Mouse (Mus musculus) megakaryocyte, adult 5-6 weeks (primary cell): ENCODE results near the gene Mau2. TPM values are rescaled to one million over a fixed set of nuclear protein-coding genes. Genes with fewer than 3 reads are reported as not detected.
"Not testable (repeated sequence)": the region's sequence is repeated elsewhere in the genome, so short reads cannot be mapped to it uniquely, and the experiment has no call there.

ENCODE experiments used
- ATAC-seq: 2 replicates; pipeline ENCODE4 v1.8.0; 2016; ENCODE audit warnings: mild to moderate bottlenecking, inconsistent platforms; ENCODE audit not compliant: poor library complexity, severe bottlenecking
- total RNA-seq, 2 experiments: library from RNA; stranded (forward) in 1 of 2; stranded (reverse) in 1 of 2; fragments of 153-499, 151-499 nt in 1 of 2; fragments of 221-1000, 200-1000 nt in 1 of 2; gene quantifications; 2 replicates each; pipeline versions ENCODE4 v1.2.3 to v1.2.4; 2015 to 2017

Gene Mau2
- total RNA-seq (2015) (28.1 and 28.4 TPM in 2 replicates), total RNA-seq (2017) (28.1 and 33.8 TPM in 2 replicates)

DNA sequence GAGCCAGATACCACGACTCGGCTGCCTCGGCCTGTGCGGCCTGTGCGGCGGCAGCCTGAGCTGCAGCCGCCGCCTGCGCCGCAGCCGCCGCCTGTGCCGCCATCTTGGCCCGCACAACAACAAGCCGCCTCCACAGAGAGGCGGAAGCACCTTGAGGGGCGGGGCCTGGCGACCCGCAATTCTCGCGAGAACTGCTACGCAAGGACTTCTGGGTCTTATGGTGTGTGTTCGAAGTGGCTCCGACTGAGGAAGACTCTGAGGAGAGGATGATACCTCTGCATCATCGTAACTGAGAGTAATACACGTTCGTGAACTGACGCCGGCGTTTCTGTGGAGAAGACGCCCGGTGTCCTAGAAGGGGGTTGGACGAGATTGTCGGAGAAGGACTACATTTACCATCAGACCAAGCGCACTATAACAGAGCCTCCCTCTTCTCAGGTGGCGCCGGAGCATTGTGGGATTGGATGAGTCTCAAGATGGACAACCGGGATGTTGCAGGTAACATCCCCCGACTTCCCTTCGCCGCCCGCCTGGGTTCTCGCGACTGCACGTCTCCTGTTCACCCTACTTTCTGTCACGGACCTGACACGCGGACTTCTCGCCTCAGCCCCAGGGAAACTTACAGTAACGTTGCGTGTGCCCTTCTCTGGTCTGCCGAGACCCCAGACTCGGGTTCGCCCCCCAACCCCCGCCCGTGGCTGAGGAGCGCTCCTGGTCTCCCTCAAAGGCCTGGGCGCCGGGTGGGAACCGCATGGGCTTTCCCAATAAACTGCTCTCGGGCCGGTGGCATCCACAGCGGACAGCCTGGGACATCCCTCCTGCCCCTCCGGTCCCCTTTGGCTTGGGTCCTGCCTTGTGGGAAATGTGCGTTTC is at the start of gene Mau2, which contains the start of gene Sugp1:
TSS of gene Mau2 (minus strand) at position 152 of the 873 bp plus-strand sequence.
TSS of gene Sugp1 (plus strand) at position 231 of the 873 bp plus-strand sequence.
- peak; percentile 96 for ATAC-seq

DNA sequence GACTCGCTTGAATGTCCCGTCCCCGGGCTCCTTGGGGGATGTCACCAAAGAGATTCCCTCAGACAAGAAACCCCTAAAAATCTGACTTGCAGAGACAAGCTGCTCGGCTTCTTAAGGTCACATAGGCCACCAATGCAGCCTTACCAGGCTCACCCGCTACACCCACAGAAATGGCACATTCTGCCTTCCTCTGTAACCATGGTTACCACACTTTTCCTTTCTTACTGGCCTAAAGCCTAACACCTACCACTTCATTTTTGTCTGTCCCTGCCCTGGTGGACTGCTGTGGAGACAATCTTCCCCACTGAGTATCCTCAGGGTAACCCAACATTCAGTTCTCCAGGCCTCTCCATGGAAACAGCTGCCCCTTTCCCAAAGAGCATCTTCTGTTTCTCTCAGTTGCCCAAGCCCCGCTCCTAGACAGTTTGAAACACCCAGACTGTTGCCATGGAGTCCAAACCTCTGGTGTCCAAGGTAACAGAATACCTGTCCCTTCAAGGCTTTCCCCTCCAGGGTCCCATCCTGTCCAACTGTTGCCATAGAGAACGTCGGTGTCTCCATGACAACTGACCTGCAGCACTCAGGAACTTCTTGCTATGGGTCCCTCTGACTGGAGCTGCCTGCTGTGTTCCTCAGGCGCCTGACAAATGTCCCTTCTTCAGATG is 46.9 kb upstream of the Mau2 start:
- no peak for ATAC-seq

DNA sequence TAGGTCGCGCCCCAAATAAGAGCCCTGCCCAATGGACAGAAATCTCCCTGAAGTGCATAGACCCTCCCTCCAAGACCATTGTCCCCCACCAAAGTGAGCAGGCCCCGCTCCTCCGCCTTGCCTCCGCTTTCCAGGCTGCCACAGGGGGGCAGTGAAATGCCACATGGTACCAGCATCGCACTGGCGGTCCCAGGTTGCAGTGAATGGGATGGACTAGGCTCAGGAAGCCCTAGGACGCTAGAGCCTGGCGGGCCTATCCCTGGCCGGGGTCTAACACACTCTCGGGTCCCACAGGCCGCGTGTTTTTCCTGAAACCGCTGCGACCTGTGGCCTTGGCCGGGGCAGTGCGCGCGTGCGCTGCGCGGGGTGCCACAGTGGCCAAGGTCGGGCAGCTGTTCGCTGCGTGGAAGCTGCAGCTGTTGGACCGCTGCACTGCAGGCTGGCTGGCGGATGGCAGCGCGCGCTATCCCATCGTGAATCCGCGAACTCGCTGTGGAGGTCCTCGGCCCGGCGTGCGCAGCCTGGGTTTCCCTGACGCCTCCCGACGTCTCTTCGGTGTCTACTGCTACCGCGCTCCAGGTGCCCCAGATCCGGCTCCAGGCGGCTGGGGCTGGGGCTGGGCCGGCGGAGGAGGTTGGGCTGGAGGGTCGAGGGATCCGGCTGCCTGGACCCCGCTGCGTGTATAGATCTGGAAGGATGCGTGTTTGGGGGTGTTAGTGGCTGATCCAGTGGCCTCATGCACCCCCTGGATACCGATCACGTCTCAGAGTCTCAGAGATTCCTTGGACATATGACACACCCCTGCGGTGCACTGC is 45.5 kb upstream of the Mau2 start:
- ATAC-seq = no peak

DNA sequence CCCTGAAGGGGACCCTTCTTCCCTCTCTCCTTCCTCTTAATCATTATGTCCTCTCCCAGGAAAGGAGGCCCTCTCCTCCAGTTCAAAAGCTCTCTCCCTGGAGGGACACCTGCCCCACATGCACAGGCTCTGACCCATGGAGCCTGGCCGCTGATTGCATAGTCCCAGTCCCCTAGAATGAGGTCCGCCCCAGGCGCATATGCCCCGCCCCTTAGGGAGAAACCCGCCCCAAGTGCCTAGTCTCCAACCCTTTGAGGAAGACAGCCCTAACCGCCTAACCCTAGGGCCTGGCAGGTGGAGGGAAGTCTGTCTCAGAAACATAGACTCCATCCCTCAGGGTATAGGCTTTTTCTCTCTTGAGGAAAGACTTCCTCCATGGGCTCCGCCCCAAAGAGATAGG is 44.7 kb upstream of the Mau2 start:
- ATAC-seq = no peak

DNA sequence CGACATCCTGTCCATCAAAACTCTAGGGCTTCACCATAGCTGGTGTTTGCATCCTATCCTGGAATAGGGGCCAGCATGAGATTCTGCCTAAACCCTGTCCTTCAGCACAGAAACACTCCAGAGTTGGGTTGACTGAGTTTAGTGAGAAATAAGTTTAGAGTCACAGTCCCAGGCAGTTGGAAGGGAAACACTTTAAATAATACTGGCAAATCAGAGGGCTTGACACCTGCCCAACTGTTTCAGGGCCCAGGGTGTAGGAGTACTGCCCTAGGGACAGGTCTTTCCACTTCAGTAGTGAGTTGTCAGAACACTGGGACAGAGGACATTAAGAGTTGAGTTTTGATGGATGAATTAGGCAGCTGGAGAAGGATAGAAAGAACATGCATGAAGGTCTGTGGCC is 43.6 kb upstream of the Mau2 start:
- no peak for ATAC-seq

DNA sequence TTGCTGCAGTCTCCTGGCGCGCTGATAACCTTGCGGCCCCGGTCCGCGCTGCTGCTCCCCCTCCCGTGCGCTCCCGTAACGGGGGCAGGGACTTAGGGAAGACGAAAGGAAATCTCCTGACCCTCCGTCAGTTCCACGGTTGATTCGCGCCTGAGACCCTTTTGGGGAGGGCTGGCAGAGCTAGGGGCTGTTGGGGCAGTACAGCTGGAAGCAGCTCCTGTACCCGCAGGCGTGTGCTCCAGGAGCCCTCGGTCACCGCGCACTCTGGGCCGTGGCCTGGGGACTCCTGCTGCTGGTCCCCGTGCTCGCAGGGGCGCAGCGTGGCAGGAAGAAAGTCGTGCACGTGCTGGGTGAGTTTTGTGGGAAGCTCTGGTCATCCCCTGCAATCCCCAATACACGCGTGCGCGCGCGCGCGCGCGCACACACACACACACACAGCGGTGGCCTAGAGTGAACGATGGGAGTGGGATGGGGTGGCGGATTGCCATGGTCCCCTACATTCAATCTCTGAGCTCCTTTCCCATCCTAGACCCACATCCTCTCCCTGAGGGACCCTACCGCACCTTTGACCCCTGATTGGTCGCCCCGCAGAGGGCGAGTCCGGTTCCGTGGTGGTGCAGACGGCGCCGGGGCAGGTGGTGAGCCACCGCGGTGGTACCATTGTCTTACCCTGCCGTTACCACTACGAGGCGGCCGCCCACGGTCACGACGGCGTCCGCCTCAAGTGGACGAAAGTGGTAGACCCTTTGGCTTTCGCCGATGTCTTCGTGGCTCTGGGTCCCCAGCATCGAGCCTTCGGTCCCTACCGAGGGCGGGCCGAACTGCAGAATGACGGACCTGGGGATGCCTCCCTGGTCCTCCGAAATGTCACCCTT is 41.9 kb upstream of the Mau2 start:
- no peak for ATAC-seq

DNA sequence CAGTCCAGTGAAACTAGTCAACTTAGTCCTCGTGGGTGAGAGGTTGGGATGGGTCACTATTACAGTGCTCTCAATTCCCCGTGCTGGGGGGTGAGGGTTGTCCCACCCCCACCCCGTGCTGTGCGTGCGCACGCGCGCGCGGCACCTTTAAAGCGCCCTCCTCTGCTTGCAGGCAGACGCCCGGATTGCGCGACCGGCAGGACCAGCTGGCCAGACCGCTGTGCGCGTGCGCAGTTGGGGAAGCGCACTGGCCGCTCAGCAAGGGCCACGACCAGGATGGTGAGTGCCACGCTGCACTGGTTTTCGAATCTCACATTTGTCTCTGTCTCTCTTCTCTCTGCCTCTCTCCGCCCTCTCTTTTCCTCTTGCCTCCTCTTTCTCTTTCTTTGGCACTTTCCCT is 40.8 kb upstream of the Mau2 start, which contains the start of gene Hapln4:
TSS of gene Hapln4 (plus strand) at position 173 of the 400 bp plus-strand sequence.
- ATAC-seq = peak; percentile 60; the same call in 1 of the 2 replicates

GRCm38 (mm10) chr8:70081976-70082375 is 39.4 kb upstream of the Mau2 start:
- no peak for ATAC-seq

GRCm38 (mm10) chr8:70073682-70074081 is 31.1 kb upstream of the Mau2 start:
- ATAC-seq = peak; percentile 33; the same call in 1 of the 2 replicates

DNA sequence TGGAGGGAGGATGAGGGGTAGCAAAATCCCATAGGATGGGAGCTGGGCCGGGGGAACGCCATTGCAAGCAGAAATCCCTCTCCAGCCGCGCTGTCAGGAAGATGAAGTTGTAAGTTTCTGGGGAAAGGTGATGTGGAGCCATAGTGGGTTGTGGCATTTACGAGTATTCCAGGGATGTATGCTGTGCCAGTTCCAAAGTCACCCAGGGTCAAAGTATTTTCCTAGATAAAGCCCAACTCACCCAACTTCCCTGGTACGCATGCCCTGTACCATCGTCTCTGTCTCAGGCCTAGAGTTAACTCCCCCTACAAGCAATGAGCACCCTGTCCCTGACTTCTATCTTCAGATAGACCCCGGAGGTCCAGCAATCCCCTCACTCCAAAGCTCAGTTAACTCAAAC is 30.6 kb upstream of the Mau2 start:
- no peak for ATAC-seq

GRCm38 (mm10) chr8:70072441-70073069 is 30.0 kb upstream of the Mau2 start, which contains the start of gene Tm6sf2:
TSS of gene Tm6sf2 (plus strand) at chr8:70072924.
- ATAC-seq = peak; percentile 67

GRCm38 (mm10) chr8:70071836-70072440 is 29.4 kb upstream of the Mau2 start:
- ATAC-seq = no peak

GRCm38 (mm10) chr8:70057721-70058120 is 15.2 kb upstream of the Mau2 start:
- no peak for ATAC-seq

- not testable (repeated sequence) for ATAC-seq
Measured at GRCm38 (mm10) chr8:70050434-70050833, 7.9 kb upstream of the Mau2 start.

GRCm38 (mm10) chr8:70049662-70050061 is 7.1 kb upstream of the Mau2 start:
- ATAC-seq = no peak

DNA sequence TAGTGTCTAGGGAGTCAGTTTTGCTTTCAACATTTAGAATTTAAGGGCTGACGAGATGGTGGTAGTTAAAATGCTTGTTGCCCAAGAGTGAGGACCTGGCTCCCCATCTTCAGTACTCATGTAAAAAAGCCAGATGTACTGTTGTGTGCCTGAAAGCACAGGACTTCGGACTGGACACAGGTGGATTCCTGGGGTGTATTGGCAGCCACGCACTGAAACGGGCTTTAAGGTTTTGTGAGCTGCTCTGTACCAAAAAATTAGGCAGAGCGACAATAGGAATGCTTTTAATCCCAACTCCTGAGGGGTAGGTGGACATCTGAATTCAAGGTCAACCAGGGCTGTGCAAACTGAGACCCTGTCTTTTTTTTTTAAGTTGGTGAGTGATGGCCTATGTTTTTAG is 1.5 kb upstream of the Mau2 start:
- ATAC-seq = no peak

GRCm38 (mm10) chr8:70041885-70042546 is 518 bp downstream of the Mau2 start:
- ATAC-seq = no peak

- ATAC-seq = no peak
Measured at GRCm38 (mm10) chr8:70037994-70038393, 4.5 kb downstream of the Mau2 start.
